Mouse (Mus musculus) MEL (cell line): ENCODE measurements around the gene Pck2. TPM values are rescaled to one million over a fixed set of nuclear protein-coding genes. Genes with fewer than 3 reads are reported as not detected.

Source experiments
- DNase-seq: peaks from one replicate; pipeline ENCODE4 v3.0.0; 2011; ENCODE audit warnings: low read depth, low spot score
- H3K27ac ChIP-seq: 2 replicates; pipeline ENCODE4 v1.5.1; 2012; ENCODE audit warnings: low read depth, mild to moderate bottlenecking, control low read depth, low read length, moderate library complexity; ENCODE audit not compliant: control insufficient read depth
- H3K27me3 ChIP-seq, 2 experiments: fragments of 150-350 bp in 1 of 2; sonication (generic) in 1 of 2; 2 replicates each; pipeline ENCODE4 v1.6.1; 2012; ENCODE audit warnings: low read length in 2 of 2, mild to moderate bottlenecking in 2 of 2, improper control_type of control experiment in 1 of 2, moderate library complexity in 1 of 2; ENCODE audit not compliant: insufficient read depth in 2 of 2, control insufficient read depth in 1 of 2
- H3K36me3 ChIP-seq, 2 experiments: 2 replicates each; pipeline ENCODE4 v1.6.1; 2012 to 2014; ENCODE audit warnings: low read length in 2 of 2, improper control_type of control experiment in 1 of 2, inconsistent platforms in 1 of 2, mild to moderate bottlenecking in 1 of 2; ENCODE audit not compliant: insufficient read depth in 2 of 2, control insufficient read depth in 1 of 2
- H3K4me1 ChIP-seq, 2 experiments: fragments of 150-350 bp in 1 of 2; sonication (generic) in 1 of 2; 2 replicates each; pipeline ENCODE4 v1.6.1; 2012; ENCODE audit warnings: low read length in 2 of 2, improper control_type of control experiment in 1 of 2, mild to moderate bottlenecking in 1 of 2; ENCODE audit not compliant: insufficient read depth in 2 of 2, control insufficient read depth in 1 of 2
- H3K4me3 ChIP-seq, 2 experiments: fragments of 150-350 bp in 1 of 2; sonication (generic) in 1 of 2; 2 replicates each; pipeline ENCODE4 v1.5.1; 2012; ENCODE audit warnings: low read depth in 2 of 2, low read length in 2 of 2, mild to moderate bottlenecking in 2 of 2, moderate library complexity in 2 of 2, control low read depth in 1 of 2, improper control_type of control experiment in 1 of 2; ENCODE audit not compliant: control insufficient read depth in 1 of 2, insufficient read depth in 1 of 2
- H3K79me2 ChIP-seq: 2 replicates; pipeline ENCODE4 v1.6.1; 2012; ENCODE audit warnings: mild to moderate bottlenecking, low read length, moderate library complexity; ENCODE audit not compliant: control insufficient read depth, poor library complexity, insufficient read depth
- H3K9ac ChIP-seq: 2 replicates; pipeline ENCODE4 v1.6.1; 2012; ENCODE audit warnings: low read depth, mild to moderate bottlenecking, control low read depth, low read length, moderate library complexity; ENCODE audit not compliant: control insufficient read depth, poor library complexity, severe bottlenecking
- H3K9me3 ChIP-seq: fragments of 150-350 bp; sonication (generic); replicated peaks from 2 replicates; pipeline ENCODE4 v1.6.1; 2012; ENCODE audit warnings: mild to moderate bottlenecking, low read length, improper control_type of control experiment, moderate library complexity; ENCODE audit not compliant: insufficient read depth
- CHD2 ChIP-seq: IDR thresholded peaks from 2 replicates; pipeline ENCODE4 v1.6.1; 2011; ENCODE audit warnings: low read length, improper control_type of control experiment
- CTCF ChIP-seq, 3 experiments: IDR thresholded peaks in 2 of 3; conservative IDR thresholded peaks in 1 of 3; 2 replicates each; pipeline ENCODE4 v1.5.1; 2011 to 2012; ENCODE audit warnings: low read length in 3 of 3, low read depth in 2 of 3, mild to moderate bottlenecking in 2 of 3, improper control_type of control experiment in 1 of 3, inconsistent platforms in 1 of 3, mixed read lengths in 1 of 3, moderate library complexity in 1 of 3; ENCODE audit not compliant: control insufficient read depth in 1 of 3, insufficient read depth in 1 of 3, poor library complexity in 1 of 3, severe bottlenecking in 1 of 3
- ELF1 ChIP-seq: IDR thresholded peaks from 2 replicates; pipeline ENCODE4 v1.6.1; 2014; ENCODE audit warnings: low read depth, mild to moderate bottlenecking, inconsistent platforms, low read length, improper control_type of control experiment, moderate library complexity
- EP300 ChIP-seq, 2 experiments: IDR thresholded peaks; 2 replicates each; pipeline ENCODE4 v1.6.1; 2011; ENCODE audit warnings: improper control_type of control experiment in 2 of 2, low read length in 2 of 2, low read depth in 1 of 2, mild to moderate bottlenecking in 1 of 2
- GATA1 ChIP-seq: IDR thresholded peaks from 2 replicates; pipeline ENCODE4 v1.6.1; 2011; ENCODE audit warnings: low read depth, low read length, improper control_type of control experiment
- HCFC1 ChIP-seq: IDR thresholded peaks from 2 replicates; pipeline ENCODE4 v1.6.1; 2012; ENCODE audit warnings: low read depth, mild to moderate bottlenecking, inconsistent platforms, low read length, improper control_type of control experiment, moderate library complexity
- KAT2A ChIP-seq: conservative IDR thresholded peaks from 2 replicates; pipeline ENCODE4 v1.6.1; 2012; ENCODE audit warnings: low read depth, low read length, improper control_type of control experiment, inconsistent platforms
- MAFK ChIP-seq: IDR thresholded peaks from 2 replicates; pipeline ENCODE4 v1.6.1; 2011; ENCODE audit warnings: low read depth, mild to moderate bottlenecking, low read length, improper control_type of control experiment, borderline replicate concordance
- MYB ChIP-seq: IDR thresholded peaks from 2 replicates; pipeline ENCODE4 v1.6.1; 2011; ENCODE audit warnings: mild to moderate bottlenecking, low read depth, low read length, improper control_type of control experiment
- MYC ChIP-seq: IDR thresholded peaks from 2 replicates; pipeline ENCODE4 v1.6.1; 2011; ENCODE audit warnings: low read depth, mild to moderate bottlenecking, low read length, improper control_type of control experiment, moderate library complexity
- POLR2AphosphoS2 ChIP-seq: IDR thresholded peaks from 2 replicates; pipeline ENCODE4 v1.6.1; 2011; ENCODE audit warnings: low read length, improper control_type of control experiment
- SIN3A ChIP-seq: IDR thresholded peaks from 2 replicates; pipeline ENCODE4 v1.6.1; 2012; ENCODE audit warnings: low read length, improper control_type of control experiment, inconsistent platforms
- SMC3 ChIP-seq: IDR thresholded peaks from 2 replicates; pipeline ENCODE4 v1.6.1; 2011; ENCODE audit warnings: low read depth, low read length, improper control_type of control experiment
- USF2 ChIP-seq, 2 experiments: IDR thresholded peaks; 2 replicates each; pipeline ENCODE4 v1.6.1; 2011 to 2012; ENCODE audit warnings: improper control_type of control experiment in 2 of 2, low read length in 2 of 2, borderline replicate concordance in 1 of 2, inconsistent platforms in 1 of 2, low read depth in 1 of 2, mild to moderate bottlenecking in 1 of 2; ENCODE audit not compliant: insufficient read depth in 1 of 2
- ZKSCAN1 ChIP-seq: IDR thresholded peaks from 2 replicates; pipeline ENCODE4 v1.6.1; 2012; ENCODE audit warnings: low read depth, mild to moderate bottlenecking, inconsistent platforms, low read length, improper control_type of control experiment, moderate library complexity
- polyA plus RNA-seq, 2 experiments: library from polyadenylated mRNA; stranded (reverse) in 1 of 2; unstranded in 1 of 2; fragments of >175 nt in 1 of 2; fragments of >200 nt in 1 of 2; gene quantifications; 2 replicates each; pipeline versions ENCODE4 v1.2.1 to v1.2.4; 2012; ENCODE audit warnings: low replicate concordance in 2 of 2, low read depth in 1 of 2; ENCODE audit not compliant: insufficient read length in 2 of 2, insufficient read depth in 1 of 2, missing spikeins in 1 of 2
- total RNA-seq: library from RNA; depleted of rRNA; stranded (reverse); fragments of 300-350 nt; gene quantifications from 2 replicates; pipeline ENCODE4 v1.2.3, GENCODE M21; 2012

The Pck2 gene
- total and polyA plus RNA-seq, 3 experiments = 17.0 to 103 (median 63.7) TPM

DNA sequence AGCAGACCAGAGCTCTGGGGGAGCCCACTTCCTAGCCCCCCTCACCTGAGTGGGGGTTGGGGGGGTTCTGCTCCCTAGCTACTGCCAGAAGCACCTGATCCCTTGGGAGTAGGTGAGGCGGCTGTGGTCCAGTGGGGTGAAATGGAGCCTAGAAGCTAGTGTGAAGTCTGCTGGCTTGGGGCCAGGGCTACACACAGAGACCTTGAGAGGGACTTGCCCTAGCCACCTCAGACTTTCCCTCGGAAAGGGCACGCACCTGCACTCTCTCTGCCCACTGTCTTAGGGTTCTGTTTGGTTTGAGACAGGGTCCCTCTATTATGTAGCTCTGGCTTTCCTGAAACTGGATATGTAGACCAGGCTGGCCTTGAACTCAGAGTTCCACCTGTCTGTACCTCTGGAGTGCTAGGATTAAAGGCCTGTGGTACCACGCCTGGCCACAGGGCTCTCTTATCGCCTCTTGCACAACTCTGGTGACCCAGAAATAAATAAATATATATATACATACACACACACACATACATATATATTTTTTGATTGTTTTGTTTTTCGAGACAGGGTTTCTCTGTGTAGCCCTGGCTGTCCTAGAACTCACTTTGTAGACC is 38.7 kb downstream of the Pck2 start (continued):
- TF ChIP-seq USF2 (IDR thresholded peaks at IDR 0.05; ENCODE audit: borderline replicate concordance in 1 of 2, insufficient read depth in 1 of 2, low read depth in 1 of 2, low read length in 2 of 2) = no peak
- no peak for TF ChIP-seq KAT2A
- TF ChIP-seq SIN3A = peak; percentile 40; the same call in 1 of the 2 replicates
- no peak for TF ChIP-seq MAFK

DNA sequence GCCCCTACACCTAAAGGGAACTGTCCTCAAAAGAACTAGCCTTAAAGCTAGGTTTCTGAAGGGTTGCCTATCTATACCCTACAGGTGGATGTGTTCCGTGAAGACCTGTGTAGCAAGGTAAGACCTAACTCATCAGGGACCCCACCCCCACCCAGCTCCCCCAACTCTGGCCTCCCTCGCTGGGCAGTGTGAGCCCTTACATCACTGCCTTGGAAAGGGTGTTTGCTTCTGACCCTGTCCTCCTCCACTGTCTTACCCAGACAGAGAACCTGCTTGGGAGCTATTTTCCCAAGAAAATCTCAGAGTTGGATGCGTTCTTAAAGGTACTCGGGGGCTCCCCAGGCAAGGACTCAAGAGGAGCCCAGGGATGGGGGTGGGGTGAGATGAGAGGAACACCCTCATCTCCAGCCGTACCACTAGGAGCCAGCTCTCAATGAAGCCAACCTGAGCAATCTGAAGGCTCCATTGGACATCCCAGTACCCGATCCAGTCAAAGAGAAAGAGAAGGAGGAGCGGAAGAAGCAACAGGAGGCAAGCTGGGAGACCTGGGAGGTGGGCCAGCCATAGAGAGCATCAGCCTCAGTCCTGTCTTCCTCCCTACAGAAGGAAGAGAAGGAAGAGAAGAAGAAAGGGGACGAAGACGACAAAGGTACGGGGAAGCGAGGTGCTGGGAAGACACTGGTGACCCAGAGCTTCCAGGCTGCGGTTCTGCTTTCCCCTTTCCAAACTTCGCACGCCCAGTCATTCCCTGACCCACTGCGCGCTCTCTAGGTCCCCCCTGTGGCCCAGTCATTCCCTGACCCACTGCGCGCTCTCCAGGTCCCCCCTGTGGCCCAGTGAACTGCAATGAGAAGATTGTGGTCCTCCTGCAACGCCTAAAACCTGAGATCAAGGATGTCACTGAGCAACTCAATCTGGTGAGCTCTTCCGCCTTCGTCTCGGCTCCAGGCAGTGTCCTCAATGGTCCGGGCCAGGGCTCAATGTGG is 39.7 kb downstream of the Pck2 start:
- no peak overlapping the region for H3K27ac ChIP-seq
- no peak overlapping the region for H3K9ac ChIP-seq
- H3K9me3 ChIP-seq = no peaks in the 10 kb centered on the region
- H3K4me3 ChIP-seq = no peak overlapping the region
- peaks cover 11% of the 10 kb centered on the region for H3K79me2 ChIP-seq
- DNase-seq = no peak
- peaks cover 3 to 18% of the 10 kb centered on the region in 2 experiments for H3K4me1 ChIP-seq
- H3K36me3 ChIP-seq = peaks cover 0 to 16% of the 10 kb centered on the region in 2 experiments; a peak in 2 of 4 replicates
- TF ChIP-seq SMC3 (no peak), ZKSCAN1 (peak; percentile 97)
- TF ChIP-seq, all 39 proteins: peak for 1
- H3K27me3 ChIP-seq = no peaks in the 10 kb centered on the region

DNA sequence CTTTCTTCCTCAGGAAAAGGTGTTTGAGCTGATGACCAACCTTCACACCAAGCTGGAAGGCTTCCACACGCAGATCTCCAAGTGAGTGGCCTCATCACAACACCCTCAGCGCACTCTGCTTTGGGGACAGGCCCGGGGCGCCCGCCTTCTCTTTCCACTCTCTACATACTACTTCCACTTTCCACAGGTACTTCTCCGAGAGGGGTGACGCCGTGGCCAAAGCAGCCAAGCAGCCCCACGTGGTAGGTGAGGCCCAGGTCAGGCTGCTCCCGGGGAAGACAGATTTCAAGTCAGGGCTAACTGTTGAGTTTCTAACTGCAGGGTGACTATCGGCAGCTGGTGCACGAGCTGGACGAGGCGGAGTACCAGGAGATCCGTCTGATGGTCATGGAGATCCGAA is 40.7 kb downstream of the Pck2 start:
- no peak for TF ChIP-seq ELF1
- TF ChIP-seq EP300 (IDR thresholded peaks at IDR 0.05; ENCODE audit: low read depth in 1 of 2, low read length in 2 of 2) = no peak
- no peak for TF ChIP-seq MYB
- no peak for TF ChIP-seq POLR2AphosphoS2
- TF ChIP-seq MYC = no peak
- no peak for TF ChIP-seq HCFC1
- no peak for TF ChIP-seq GATA1
- TF ChIP-seq CTCF (IDR thresholded peaks at IDR 0.05 in 2 of 3, conservative IDR thresholded peaks at IDR 0.05 in 1 of 3; ENCODE audit: control insufficient read depth in 1 of 3, insufficient read depth in 1 of 3, low read depth in 2 of 3, low read length in 3 of 3, poor library complexity in 1 of 3, severe bottlenecking in 1 of 3) = no peak
- TF ChIP-seq CHD2 = no peak
- no peak for TF ChIP-seq USF2 (IDR thresholded peaks at IDR 0.05; ENCODE audit: borderline replicate concordance in 1 of 2, insufficient read depth in 1 of 2, low read depth in 1 of 2, low read length in 2 of 2)
- no peaks in the 10 kb centered on the region for H3K9me3 ChIP-seq
- no peak overlapping the region for H3K27ac ChIP-seq
- peaks cover 0 to 21% of the 10 kb centered on the region in 2 experiments; a peak in 2 of 4 replicates for H3K36me3 ChIP-seq
- H3K4me3 ChIP-seq = no peak overlapping the region
- H3K4me1 ChIP-seq = peaks cover 3 to 22% of the 10 kb centered on the region in 2 experiments
- peaks cover 12% of the 10 kb centered on the region for H3K79me2 ChIP-seq
- DNase-seq = no peak
- no peaks in the 10 kb centered on the region for H3K27me3 ChIP-seq
- H3K9ac ChIP-seq = no peak overlapping the region
